ENCODE assay signal across 8 mouse cellular contexts in genomic region chr12:111088186-111088585, GRCm38 (mm10). TPM values are rescaled to one million over a fixed set of nuclear protein-coding genes. Genes with fewer than 3 reads are reported as not detected.
DNase-seq lines count a peak whose midpoint lies in the region; ATAC-seq lines count a peak whose summit lies in the region.

No protein-coding gene starts in this region.

- H3K27me3 ChIP-seq in kidney, embryonic 14.5 days (ENCODE audit: control insufficient read depth, insufficient read depth, low read length) = no peaks in the 10 kb centered on the region
- no peaks in the 10 kb centered on the region for H3K27me3 ChIP-seq in liver, embryonic 11.5 days (replicated peaks; ENCODE audit: control insufficient read depth, insufficient read depth, low read length)

- H3K9ac ChIP-seq in kidney, embryonic 14.5 days (ENCODE audit: low read depth, low read length) = no peak overlapping the region
- no peak overlapping the region for H3K9ac ChIP-seq in liver, embryonic 11.5 days (ENCODE audit: low read depth, low read length)

- peak; percentile 73 for DNase-seq in CD4-positive helper T cell, adult 2 months (ENCODE audit: low read depth, low spot score)
- DNase-seq in NIH3T3 (ENCODE audit: low read depth) = peak; percentile 89
- DNase-seq in cerebellum, postnatal 10 days = peak; percentile 83 to 89
- peak; percentile 32 to 83 for DNase-seq in frontal cortex, postnatal 14 days (ENCODE audit: low spot score in 2 of 2)
- DNase-seq in liver, embryonic 11.5 days (ENCODE audit: low spot score) = peak; percentile 58
- peak; percentile 50 to 73 for DNase-seq in thymus, postnatal 10 days (ENCODE audit: low spot score in 2 of 2)

- no peak overlapping the region for H3K4me3 ChIP-seq in kidney, embryonic 14.5 days (ENCODE audit: low read length)
- no peak overlapping the region for H3K4me3 ChIP-seq in liver, embryonic 11.5 days (ENCODE audit: low read depth, low read length)

- 23% methylated on average over 5 of the region's 5 CpGs for WGBS in kidney, embryonic 14.5 days
- 26% methylated on average over 5 of the region's 5 CpGs for WGBS in liver, embryonic 11.5 days

- no peak overlapping the region for H3K27ac ChIP-seq in kidney, embryonic 14.5 days (ENCODE audit: low read depth, low read length)
- no peak overlapping the region for H3K27ac ChIP-seq in liver, embryonic 11.5 days (ENCODE audit: low read depth, low read length)

- H3K9me3 ChIP-seq in kidney, embryonic 14.5 days (ENCODE audit: control insufficient read depth, low read length) = no peaks in the 10 kb centered on the region
- no peaks in the 10 kb centered on the region for H3K9me3 ChIP-seq in liver, embryonic 11.5 days (ENCODE audit: control insufficient read depth, low read length)

- H3K4me2 ChIP-seq in kidney, embryonic 14.5 days (replicated peaks; ENCODE audit: low read depth, low read length) = no peak overlapping the region
- no peak overlapping the region for H3K4me2 ChIP-seq in liver, embryonic 11.5 days

- peaks cover 12% of the 10 kb centered on the region; the same call in 1 of the 2 replicates for H3K36me3 ChIP-seq in kidney, embryonic 14.5 days (ENCODE audit: control insufficient read depth, insufficient read depth, low read length)
- peaks cover 13% of the 10 kb centered on the region for H3K36me3 ChIP-seq in liver, embryonic 11.5 days (ENCODE audit: control insufficient read depth, insufficient read depth, low read length)

- peak; percentile 28; the same call in 1 of the 2 replicates for ATAC-seq in kidney, embryonic 14.5 days (ENCODE audit: low FRiP score, low TSS enrichment)
- ATAC-seq in liver, embryonic 11.5 days (replicated peaks; ENCODE audit: low FRiP score) = no peak
- ATAC-seq in neutrophil, adult 5-6 weeks (ENCODE audit: extremely low read depth, insufficient number of reproducible peaks, low FRiP score, poor library complexity, severe bottlenecking) = peak; percentile 71; the same call in 1 of the 2 replicates

- H3K4me1 ChIP-seq in kidney, embryonic 14.5 days (ENCODE audit: control insufficient read depth, insufficient read depth, low read length) = peaks cover 6% of the 10 kb centered on the region; the same call in 1 of the 2 replicates
- peaks cover 9% of the 10 kb centered on the region for H3K4me1 ChIP-seq in liver, embryonic 11.5 days (replicated peaks; ENCODE audit: control insufficient read depth, insufficient read depth, low read length)

RNA-seq across cellular contexts. Expression of gene Rcor1, which starts 49.0 kb away (rescaled TPM):
- polyA plus RNA-seq in kidney, embryonic 14.5 days (2014; fragmentation: Nextera tagmentation; extraction: Ambion mirVana) = 15.9 and 17.4 TPM in 2 replicates
- 17.4 and 18.2 TPM in 2 replicates for polyA plus RNA-seq in liver, embryonic 11.5 days (2014; fragmentation: Nextera tagmentation; extraction: Ambion mirVana)
- total RNA-seq in neutrophil, adult 5-6 weeks (2017) = 25.9 and 29.7 TPM in 2 replicates
